Mouse (Mus musculus) T-cell, adult 66 days (primary cell): ENCODE data around the gene Stambp. TPM values are rescaled to one million over a fixed set of nuclear protein-coding genes. Genes with fewer than 3 reads are reported as not detected.

ENCODE experiments used
- total RNA-seq, 2 experiments: library from RNA; stranded (reverse); gene quantifications; 3 replicates in 1 of 2; 4 replicates in 1 of 2; pipeline ENCODE4 v1.2.4; 2023

Stambp gene
- total RNA-seq, result 10 to 100 TPM; 21.1 to 21.8 TPM

GRCm38 (mm10) chr6:83572671-83573070 lies at the start of gene Stambp:
Gene Stambp (minus strand): TSS chr6:83572729.

GRCm38 (mm10) chr6:83536028-83536794 lies 36.3 kb downstream of the Stambp start, which contains the start of gene Actg2:
Gene Actg2 (minus strand): TSS chr6:83536265.

DNA sequence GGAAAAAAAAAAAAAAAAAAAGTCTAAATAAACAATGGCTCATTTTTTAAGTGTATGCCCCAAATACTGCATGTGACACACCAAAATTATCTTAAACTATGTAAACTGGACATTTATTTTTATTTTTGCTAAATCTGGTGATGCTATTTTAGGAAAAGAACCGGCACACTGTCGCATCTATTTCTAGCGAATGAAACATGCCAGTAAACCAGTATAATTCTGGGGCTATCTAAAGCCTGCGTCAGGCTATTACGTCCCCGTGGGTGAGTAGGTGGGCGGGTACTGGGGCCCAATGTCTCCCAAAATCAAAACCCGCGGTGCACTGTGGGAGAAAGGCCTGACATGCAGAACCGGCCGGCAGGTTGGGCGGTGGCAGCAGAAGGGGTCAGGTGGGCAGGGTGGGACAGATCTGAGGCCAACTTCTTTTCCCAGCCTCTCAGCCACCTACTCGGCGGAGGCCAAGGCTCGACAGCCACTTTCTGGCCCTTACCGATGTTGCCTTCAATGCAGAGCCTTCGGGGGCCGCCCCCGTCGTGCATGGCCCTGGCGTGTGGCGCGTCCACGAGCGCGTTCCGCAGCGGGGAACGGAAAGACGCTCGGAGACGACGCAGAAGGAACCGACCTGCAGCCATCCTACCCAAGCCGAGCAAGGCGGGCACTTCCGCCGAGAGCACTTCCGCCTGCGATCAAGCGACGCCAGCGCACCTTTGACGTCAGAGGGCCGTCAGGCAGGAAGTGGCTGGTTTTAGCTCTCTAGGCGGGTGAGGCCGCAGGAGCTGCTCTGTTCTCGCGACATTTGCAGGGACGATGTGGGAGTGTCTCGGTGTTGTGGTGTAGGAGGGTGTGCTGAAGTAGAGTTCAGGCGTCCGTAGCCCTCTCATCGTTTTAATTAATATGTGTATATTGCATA lies 66.0 kb downstream of the Stambp start, which contains the start of gene Dguok:
Gene Dguok, minus strand, starts transcription at position 712 of the 910 bp plus-strand sequence.

Other genes with a start within 250 kb of the Stambp start
- gene Mthfd2, start 246.8 kb downstream of the Stambp start, total RNA-seq, result 10 to 100 TPM; 42.1 to 52.4 TPM
- 100 to 1,000 TPM; 113 to 127 TPM for gene Mob1a, start 246.7 kb downstream of the Stambp start, total RNA-seq
- gene Bola3, start 223.6 kb downstream of the Stambp start, total RNA-seq, result 10 to 100 TPM; 33.9 to 37.3 TPM
- gene Tet3, start 113.6 kb downstream of the Stambp start, total RNA-seq, result 100 to 1,000 TPM; 158 to 168 TPM
- gene Dguok, start 65.8 kb downstream of the Stambp start, total RNA-seq, result 10 to 100 TPM; 49.1 to 52.2 TPM
- 1 to 10 TPM; 1.1 to 1.2 TPM for gene Actg2, start 36.5 kb downstream of the Stambp start, total RNA-seq
- gene Clec4f, start 83.5 kb upstream of the Stambp start, total RNA-seq, result not detected
- gene Cd207, start 105.1 kb upstream of the Stambp start, total RNA-seq, result not detected
- gene Vax2, start 138.5 kb upstream of the Stambp start, total RNA-seq, result not detected
- not detected for gene Atp6v1b1, start 170.3 kb upstream of the Stambp start, total RNA-seq
- not detected for gene Ankrd53, start 189.9 kb upstream of the Stambp start, total RNA-seq
- 10 to 100 TPM; 72.8 to 73.6 TPM for gene Tex261, start 203.1 kb upstream of the Stambp start, total RNA-seq
- 10 to 100 TPM in 1 of 2 experiments, 1 to 10 TPM in 1; 8.4 to 11.4 TPM for gene Nagk, start 222.3 kb upstream of the Stambp start, total RNA-seq